In the genomic region with DNA sequence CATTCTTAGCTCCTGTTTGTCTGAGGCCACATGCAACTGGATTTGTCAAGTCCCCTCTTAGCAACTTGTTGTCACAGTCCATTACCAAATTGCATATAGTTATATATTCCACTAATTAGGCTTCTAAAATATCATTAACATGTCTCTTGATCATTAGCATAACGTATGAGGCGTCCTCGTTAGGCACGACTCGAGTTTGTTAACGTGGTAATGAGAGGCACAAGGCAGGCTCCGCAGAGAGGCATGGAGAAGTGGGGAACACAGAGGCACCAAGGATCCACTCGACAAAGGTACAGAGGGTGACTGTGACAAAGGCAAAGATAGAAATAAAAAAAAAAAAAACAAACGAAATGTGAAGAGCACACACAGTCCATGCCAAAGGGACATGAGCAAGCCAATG, we compare ENCODE assay signal across 16 mouse cellular contexts.
"Had no signal": no experiment of that assay in that cellular context is flagged by ENCODE, and none has a peak within 500 bp of the region (broad histone marks: within the 10 kb centered on the region; RNA-seq: fewer than 3 reads in every experiment).

No protein-coding gene starts in this region.

- H3K27ac ChIP-seq: lung, embryonic 15.5 days; macrophage; midbrain, embryonic 13.5 days; neural tube, embryonic 12.5 days; stomach, embryonic 15.5 days; stomach, postnatal 0 days had no signal

- H3K36me3 ChIP-seq: neural tube, embryonic 12.5 days; stomach, embryonic 15.5 days had no signal

- DNase-seq: liver, postnatal 0 days; lung, adult 2 months; lung, postnatal 14 days; lung, postnatal 36 days; right cerebral cortex, postnatal 14 days; thymus, adult 2 months; thymus, postnatal 36 days had no signal

- ATAC-seq: liver, postnatal 0 days; lung, postnatal 0 days; midbrain, embryonic 13.5 days had no signal

- H3K4me1 ChIP-seq: stomach, embryonic 15.5 days had no signal

- H3K9me3 ChIP-seq: lung, embryonic 15.5 days; megakaryocyte, embryonic 14.5 days; midbrain, embryonic 13.5 days; neural tube, embryonic 12.5 days; stomach, embryonic 15.5 days had no signal

- H3K4me2 ChIP-seq: lung, embryonic 15.5 days; midbrain, embryonic 11.5 days; midbrain, embryonic 13.5 days; neural tube, embryonic 12.5 days; stomach, embryonic 15.5 days had no signal

- H3K27me3 ChIP-seq: lung, embryonic 15.5 days; megakaryocyte, embryonic 14.5 days; midbrain, embryonic 13.5 days; neural tube, embryonic 12.5 days; stomach, embryonic 15.5 days had no signal

- H3K9ac ChIP-seq: liver, postnatal 0 days; lung, embryonic 15.5 days; midbrain, embryonic 13.5 days; neural tube, embryonic 12.5 days; stomach, embryonic 15.5 days had no signal

- H3K4me3 ChIP-seq: lung, embryonic 15.5 days; megakaryocyte, embryonic 14.5 days; midbrain, embryonic 13.5 days; neural tube, embryonic 12.5 days; stomach, embryonic 15.5 days had no signal
